Mouse (Mus musculus) right cerebral cortex, adult 2 months (tissue): Measurements from ENCODE around the gene Zswim4.

Source experiments
- DNase-seq, 2 experiments: peaks; one replicate each; pipeline ENCODE4 v3.0.0; 2021 to 2022; ENCODE audit warnings: low spot score in 2 of 2

Gene Zswim4

DNA sequence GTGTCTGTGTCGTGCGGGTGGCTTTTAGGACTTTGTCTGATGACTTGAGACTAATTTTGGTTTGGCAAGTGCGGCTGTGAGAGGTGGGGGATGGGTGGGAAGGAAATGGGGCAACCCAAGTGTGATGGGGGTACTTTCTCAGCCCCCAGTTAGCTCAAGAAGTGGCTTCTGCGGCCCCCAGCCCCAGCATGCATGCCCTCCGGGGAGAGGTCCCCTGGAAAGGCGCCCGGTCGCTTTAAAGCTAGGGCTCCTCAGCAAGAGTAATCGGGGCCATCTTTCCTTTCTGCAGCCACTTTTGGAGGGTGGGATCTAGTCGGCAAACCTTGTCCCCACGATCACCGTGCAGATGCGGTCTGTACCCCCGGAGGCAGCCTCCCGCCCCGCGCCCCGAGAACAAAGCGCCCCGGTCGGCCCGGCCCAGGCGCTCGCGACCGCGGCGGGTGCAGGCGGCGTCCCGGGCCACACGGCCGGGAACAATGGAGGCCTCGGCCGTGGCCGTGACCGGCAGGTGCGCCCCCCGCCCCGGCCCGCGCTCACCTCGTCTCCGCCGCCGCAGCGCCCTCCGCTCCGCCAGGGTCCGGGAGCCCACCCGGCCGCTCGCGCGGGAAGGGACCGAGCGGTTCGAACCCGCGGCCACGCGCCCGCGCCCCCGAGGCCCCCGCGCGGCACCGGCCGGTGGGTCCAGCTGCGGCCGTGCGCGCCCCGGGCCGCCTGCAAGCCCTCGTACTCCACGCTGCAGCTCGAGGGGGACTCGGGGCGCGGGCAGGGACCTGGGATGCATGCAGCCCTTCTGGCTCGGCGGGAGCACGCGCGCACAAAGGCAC lies 53.4 kb downstream of the Zswim4 start:
- DNase-seq = no peak

DNA sequence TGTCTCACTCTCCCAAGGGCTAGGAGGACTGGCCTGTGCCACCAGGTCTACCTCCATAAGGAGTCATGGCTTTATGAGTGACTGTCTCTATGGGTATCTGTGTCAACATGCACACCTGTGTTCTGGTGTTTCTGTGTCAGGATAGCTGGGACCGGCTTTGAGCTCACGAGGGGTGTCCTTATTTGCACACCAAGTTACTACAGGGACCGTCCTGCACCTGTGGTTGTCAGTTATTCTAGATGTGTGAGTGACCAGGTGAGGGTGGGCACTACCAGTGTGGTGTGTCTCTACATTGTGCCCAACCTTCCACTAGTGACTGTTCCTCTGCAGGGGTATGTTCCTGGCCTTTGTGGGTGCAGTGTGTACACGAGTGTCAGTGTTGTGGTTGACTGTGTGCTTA lies 54.0 kb downstream of the Zswim4 start:
- DNase-seq = no peak

DNA sequence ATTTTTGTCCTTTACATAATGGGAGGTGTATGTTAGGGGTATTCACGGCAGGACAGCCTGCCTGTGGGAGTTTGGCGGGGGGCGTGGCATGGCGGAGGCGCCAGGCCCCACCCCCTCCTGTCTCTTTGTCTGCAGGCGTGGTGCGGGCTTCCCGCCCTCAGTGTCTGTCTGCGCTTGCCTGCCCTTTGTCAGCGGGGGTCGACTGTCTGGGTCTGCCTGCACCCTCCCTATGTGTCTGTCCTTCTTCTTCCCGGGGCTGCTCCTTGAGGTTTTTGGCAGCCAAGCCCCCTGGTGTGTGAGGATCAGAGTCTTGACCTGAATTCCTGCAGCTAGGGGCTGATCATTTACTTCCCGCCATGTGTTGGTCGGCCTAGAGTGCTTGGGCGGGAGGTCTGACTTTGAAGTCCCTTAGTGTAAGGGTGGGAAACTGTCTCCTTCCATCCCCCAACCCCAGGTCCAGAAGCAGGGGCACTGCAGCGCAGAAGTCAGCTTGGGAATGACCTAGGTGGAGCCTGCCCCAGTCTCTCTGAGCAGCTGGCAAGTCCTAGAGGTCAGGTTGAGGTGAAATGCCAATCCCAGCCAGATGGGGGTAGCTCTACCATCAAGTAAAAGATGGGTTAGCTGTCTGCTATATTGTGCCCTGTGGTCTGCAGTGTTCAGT lies 56.2 kb downstream of the Zswim4 start:
- DNase-seq = no peak

DNA sequence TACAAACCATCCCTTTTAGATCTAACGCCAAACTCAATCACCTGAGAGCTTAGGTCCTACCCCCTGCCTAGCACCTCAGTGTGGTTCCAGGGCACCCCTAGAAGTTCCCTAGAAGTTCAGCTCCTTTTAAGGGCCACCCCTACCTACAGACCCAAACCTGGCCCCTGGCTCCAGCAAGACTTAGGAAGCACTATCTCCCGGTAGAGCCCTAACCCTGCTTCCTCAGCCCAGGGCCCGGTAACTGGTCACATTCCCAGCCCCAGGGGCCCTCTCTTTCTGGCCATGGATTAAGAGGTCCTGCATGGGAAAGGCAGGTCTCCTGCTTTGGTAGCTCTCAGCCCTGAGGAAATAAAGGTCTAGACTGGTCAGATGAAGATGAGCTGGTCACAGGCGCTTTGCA lies 56.9 kb downstream of the Zswim4 start:
- no peak for DNase-seq

- DNase-seq = no peak
Observed at GRCm38 (mm10) chr8:84178592-84178991, 58.3 kb downstream of the Zswim4 start.

DNA sequence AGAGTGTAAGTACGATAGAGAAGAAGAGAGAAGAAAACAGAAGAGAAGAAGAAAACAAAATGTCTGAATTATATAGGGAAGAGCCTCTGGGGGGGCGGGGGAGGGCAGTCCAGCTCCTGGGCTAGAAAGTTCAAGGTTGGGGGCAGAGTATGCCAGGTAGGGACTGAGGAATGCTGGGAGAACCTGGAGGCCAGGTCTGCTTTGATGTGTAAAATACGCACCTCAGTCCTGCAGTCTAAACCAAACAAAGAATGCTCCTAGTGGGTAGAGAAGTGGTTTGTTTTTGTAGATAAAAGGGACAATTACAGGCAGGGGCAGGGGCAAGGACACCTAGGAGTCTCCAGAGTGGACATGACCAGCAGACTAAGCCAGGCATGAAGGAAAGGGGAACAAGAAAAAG lies 59.5 kb downstream of the Zswim4 start:
- no peak for DNase-seq

DNA sequence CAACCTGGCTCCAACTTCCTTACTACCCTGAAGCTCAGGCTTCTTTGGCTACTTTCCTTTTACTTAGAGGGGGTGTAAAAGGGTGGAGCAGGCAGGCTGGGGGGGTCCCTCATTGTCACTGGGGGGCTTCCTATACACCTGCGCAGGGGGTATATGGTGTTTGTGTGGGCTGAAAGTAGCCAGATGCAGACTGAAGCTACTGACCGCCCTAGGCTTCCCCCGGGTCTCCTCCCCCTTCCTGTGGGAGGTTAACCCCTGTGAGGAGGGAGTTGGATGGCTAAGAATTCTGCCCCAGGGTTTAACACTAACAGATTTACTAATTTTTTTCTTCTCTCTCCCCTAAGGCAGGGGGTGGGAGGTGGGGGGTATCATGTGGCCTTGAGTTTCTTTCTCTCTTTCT lies 60.3 kb downstream of the Zswim4 start:
- DNase-seq = no peak

- DNase-seq = no peak
Observed at GRCm38 (mm10) chr8:84173861-84174260, 63.0 kb downstream of the Zswim4 start.

GRCm38 (mm10) chr8:84170096-84170495 lies 66.8 kb downstream of the Zswim4 start:
- no peak for DNase-seq

- DNase-seq = no peak
Observed at GRCm38 (mm10) chr8:84167696-84168095, 69.2 kb downstream of the Zswim4 start.
